Comparison of ENCODE assay signal across 7 mouse cellular contexts in the genomic region with DNA sequence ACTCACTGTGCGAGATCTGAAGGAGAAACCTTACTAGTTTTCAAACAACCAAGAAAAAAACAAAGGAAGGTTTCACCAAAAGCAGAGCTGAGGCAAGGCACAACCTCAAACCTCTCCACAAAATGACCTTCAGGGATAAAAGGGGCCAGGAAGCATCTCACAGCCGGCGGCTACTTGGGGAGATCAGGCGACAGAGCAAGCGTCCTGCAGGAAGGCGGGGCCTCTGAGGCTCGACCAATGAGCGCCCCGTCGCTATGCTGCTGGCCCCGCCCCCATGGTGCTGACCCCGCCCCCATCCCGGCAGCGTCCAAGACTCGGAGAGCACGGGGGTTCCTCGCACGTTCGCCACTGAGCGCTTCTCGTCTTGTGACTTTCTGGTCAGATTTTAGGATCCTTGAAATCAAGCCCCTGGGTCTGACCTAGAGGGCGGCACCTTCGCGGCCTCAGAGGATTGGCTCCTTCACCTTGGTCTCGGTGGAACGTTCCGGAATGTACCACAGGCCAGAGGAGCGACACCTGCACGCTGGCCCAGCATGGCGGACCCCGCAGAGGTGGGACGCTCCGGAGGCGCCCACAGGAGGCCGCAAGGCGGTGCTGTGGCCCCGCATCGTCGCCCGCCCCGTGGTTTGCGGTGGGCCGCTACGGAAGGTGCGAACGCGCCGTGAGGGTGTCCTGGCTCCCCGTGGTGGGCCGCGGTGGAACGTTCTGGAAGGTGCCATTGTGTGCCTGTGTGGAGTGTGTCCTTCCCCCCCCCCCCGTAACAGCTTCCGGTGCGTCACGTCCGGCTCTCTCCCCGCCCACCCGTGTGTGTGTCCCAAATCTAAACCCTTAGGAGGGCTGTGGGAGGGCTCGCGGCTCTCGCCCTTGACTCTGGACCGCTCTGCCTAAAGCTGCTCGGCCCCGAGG. TPM values are rescaled to one million over a fixed set of nuclear protein-coding genes. Genes with fewer than 3 reads are reported as not detected.
A peak's percentile ranks its signal among the peaks of the same experiment; 100 is the strongest.
DNase-seq lines count a peak whose midpoint lies in the region; ATAC-seq and TF ChIP-seq lines count a peak whose summit lies in the region.

Slc35e2 (plus strand) TSS at position 326 of the 906 bp plus-strand sequence.

- peak within 1 kb of the TSS; percentile 86 for H3K4me2 ChIP-seq in embryonic facial prominence, embryonic 12.5 days (replicated peaks)
- peak within 1 kb of the TSS; percentile 91 for H3K4me2 ChIP-seq in limb, embryonic 12.5 days
- H3K4me2 ChIP-seq in midbrain, embryonic 15.5 days: peak within 1 kb of the TSS; percentile 94

- H3K27me3 ChIP-seq in embryonic facial prominence, embryonic 12.5 days: no peaks in the 10 kb centered on the region
- H3K27me3 ChIP-seq in kidney, adult 2 months (replicated peaks; ENCODE audit: control insufficient read depth, insufficient read depth, low read length): no peaks in the 10 kb centered on the region
- no peaks in the 10 kb centered on the region for H3K27me3 ChIP-seq in limb, embryonic 12.5 days
- H3K27me3 ChIP-seq in midbrain, embryonic 15.5 days (replicated peaks): no peaks in the 10 kb centered on the region
- no peaks in the 10 kb centered on the region for H3K27me3 ChIP-seq in spleen, adult 2 months (ENCODE audit: control insufficient read depth, insufficient read depth, low read length)

- H3K9ac ChIP-seq in embryonic facial prominence, embryonic 12.5 days: peak within 1 kb of the TSS; percentile 91
- H3K9ac ChIP-seq in limb, embryonic 12.5 days (replicated peaks): peak within 1 kb of the TSS; percentile 88
- H3K9ac ChIP-seq in midbrain, embryonic 15.5 days: peak within 1 kb of the TSS; percentile 96

- H3K4me3 ChIP-seq in embryonic facial prominence, embryonic 12.5 days: peak within 1 kb of the TSS; percentile 98
- peak within 1 kb of the TSS; percentile 95 for H3K4me3 ChIP-seq in kidney, adult 2 months (ENCODE audit: insufficient read depth, low read depth, low read length)
- peak within 1 kb of the TSS; percentile 99 for H3K4me3 ChIP-seq in limb, embryonic 12.5 days (replicated peaks)
- peak within 1 kb of the TSS; percentile 87 for H3K4me3 ChIP-seq in midbrain, embryonic 15.5 days
- H3K4me3 ChIP-seq in spleen, adult 2 months (ENCODE audit: extremely low read depth, insufficient read depth, insufficient read length): peak within 1 kb of the TSS; percentile 82

- 1% methylated on average over 64 of the region's 65 CpGs for WGBS in embryonic facial prominence, embryonic 12.5 days
- under 1% methylated on average over 65 of the region's 65 CpGs for WGBS in kidney, adult 2 months
- WGBS in limb, embryonic 12.5 days: 1% methylated on average over 63 of the region's 65 CpGs
- WGBS in midbrain, embryonic 15.5 days: under 1% methylated on average over 55 of the region's 65 CpGs
- WGBS in spleen, adult 2 months: 0% methylated on average over 65 of the region's 65 CpGs

- H3K36me3 ChIP-seq in embryonic facial prominence, embryonic 12.5 days: 0 out of 2 replicates have a peak, but pooled peaks cover 13% of the 10 kb centered on the region
- H3K36me3 ChIP-seq in kidney, adult 2 months (ENCODE audit: control insufficient read depth, insufficient read depth, low read length): no peaks in the 10 kb centered on the region; the same call in 1 of the 2 replicates
- H3K36me3 ChIP-seq in limb, embryonic 12.5 days: peaks cover 29% of the 10 kb centered on the region; the same call in 1 of the 2 replicates
- no peaks in the 10 kb centered on the region for H3K36me3 ChIP-seq in midbrain, embryonic 15.5 days (replicated peaks)
- H3K36me3 ChIP-seq in spleen, adult 2 months (ENCODE audit: control insufficient read depth, insufficient read depth, low read length): no peaks in the 10 kb centered on the region

- TF ChIP-seq CTCF in kidney, adult 2 months (conservative IDR thresholded peaks at IDR 0.05; ENCODE audit: insufficient read depth, insufficient read length, low read depth, low read length): no peak
- TF ChIP-seq CTCF in spleen, adult 2 months (IDR thresholded peaks at IDR 0.05; ENCODE audit: extremely low read depth, insufficient read depth, insufficient read length, insufficient replicate concordance): no peak

- H3K4me1 ChIP-seq in embryonic facial prominence, embryonic 12.5 days: peaks cover 9% of the 10 kb centered on the region
- 0 out of 2 replicates have a peak, but pooled peaks cover 6% of the 10 kb centered on the region for H3K4me1 ChIP-seq in kidney, adult 2 months (ENCODE audit: control insufficient read depth, insufficient read depth, low read length)
- peaks cover 5% of the 10 kb centered on the region for H3K4me1 ChIP-seq in limb, embryonic 12.5 days (replicated peaks)
- H3K4me1 ChIP-seq in midbrain, embryonic 15.5 days: peaks cover 19% of the 10 kb centered on the region
- no peaks in the 10 kb centered on the region for H3K4me1 ChIP-seq in spleen, adult 2 months (ENCODE audit: control insufficient read depth, insufficient read depth, insufficient read length)

- peak; percentile 95 for ATAC-seq in embryonic facial prominence, embryonic 12.5 days (ENCODE audit: insufficient number of reproducible peaks, insufficient read depth, low FRiP score, low TSS enrichment)
- peak; percentile 94 for ATAC-seq in limb, embryonic 12.5 days (ENCODE audit: insufficient number of reproducible peaks, insufficient read depth, low FRiP score, low TSS enrichment, low read depth)
- ATAC-seq in midbrain, embryonic 15.5 days (replicated peaks): peak; percentile 96

- no peaks in the 10 kb centered on the region for H3K9me3 ChIP-seq in embryonic facial prominence, embryonic 12.5 days
- H3K9me3 ChIP-seq in limb, embryonic 12.5 days: no peaks in the 10 kb centered on the region
- no peaks in the 10 kb centered on the region for H3K9me3 ChIP-seq in midbrain, embryonic 15.5 days

- TF ChIP-seq POLR2A in kidney, adult 2 months (IDR thresholded peaks at IDR 0.05; ENCODE audit: low read depth, low read length): peak; percentile 62
- peak; percentile 43; the same call in 1 of the 2 replicates for TF ChIP-seq POLR2A in spleen, adult 2 months (IDR thresholded peaks at IDR 0.05; ENCODE audit: low read depth, low read length)

- H3K27ac ChIP-seq in embryonic facial prominence, embryonic 12.5 days: peak within 1 kb of the TSS; percentile 98
- peak within 1 kb of the TSS; percentile 98 for H3K27ac ChIP-seq in kidney, adult 2 months (ENCODE audit: insufficient read depth, low read depth, low read length)
- peak within 1 kb of the TSS; percentile 99 for H3K27ac ChIP-seq in limb, embryonic 12.5 days
- peak within 1 kb of the TSS; percentile 100 for H3K27ac ChIP-seq in midbrain, embryonic 15.5 days
- peak within 1 kb of the TSS; percentile 99 for H3K27ac ChIP-seq in spleen, adult 2 months (ENCODE audit: insufficient read depth, low read length)

- DNase-seq in adrenal gland, postnatal 25 days: peak; percentile 96
- DNase-seq in heart, adult 18-20 months: peak; percentile 92 to 96
- peak; percentile 96 for DNase-seq in kidney, adult 2 months
- DNase-seq in spleen, adult 2 months (ENCODE audit: low read depth in 1 of 2, low spot score in 2 of 2): peak; percentile 83 to 89

RNA-seq across cellular contexts. Expression of gene Slc35e2, which starts in this region (rescaled TPM):
- total RNA-seq in adrenal gland, postnatal 25 days (2021): 36.8 and 52.0 TPM in 2 replicates
- 11.4 and 12.5 TPM in 2 replicates for polyA plus RNA-seq in embryonic facial prominence, embryonic 12.5 days (2016; fragmentation: Nextera tagmentation; extraction: Ambion mirVana)
- total RNA-seq in heart, adult 18-20 months (2021): 1 to 10 TPM; 9.0 TPM
- 7.5 and 7.9 TPM in 2 replicates for polyA plus RNA-seq in kidney, adult 2 months (2012; rRNA removed)
- polyA plus RNA-seq in limb, embryonic 12.5 days (2016; fragmentation: Nextera tagmentation; extraction: Ambion mirVana): 10.9 and 11.6 TPM in 2 replicates
- 15.3 and 17.5 TPM in 2 replicates for polyA plus RNA-seq in midbrain, embryonic 15.5 days (2015; fragmentation: Nextera tagmentation; extraction: Ambion mirVana)
- polyA plus RNA-seq in spleen, adult 2 months (2012; rRNA removed): 6.2 and 7.1 TPM in 2 replicates

Comparison
In these comparisons a context has a peak if more than half of its experiments do, and no peak if none do; other contexts are left out.
1. Peak in every context shown above with its lines: DNase-seq, ATAC-seq, H3K4me3 ChIP-seq and H3K27ac ChIP-seq.